Mouse (Mus musculus) neural tube, embryonic 11.5 days (tissue): Measurements from ENCODE around the gene Clta. TPM values are rescaled to one million over a fixed set of nuclear protein-coding genes. Genes with fewer than 3 reads are reported as not detected.

ENCODE experiments used
- ATAC-seq: fragments of 200-750 bp; cut with Nextera tagmentation; 2 replicates; pipeline ENCODE4 v1.8.0; 2017; ENCODE audit warnings: moderate number of reproducible peaks, mild to moderate bottlenecking, moderate TSS enrichment, moderate library complexity; ENCODE audit not compliant: insufficient read depth, low FRiP score, low TSS enrichment
- DNase-seq: peaks from one replicate; pipeline ENCODE4 v3.0.0-alpha.2; 2015; ENCODE audit warnings: low spot score
- H3K27ac ChIP-seq: fragments of 300-500 bp; sonication (generic); 2 replicates; pipeline ENCODE4 v1.5.1; 2014; ENCODE audit warnings: low read depth, mild to moderate bottlenecking, low read length
- H3K27me3 ChIP-seq: fragments of 300-500 bp; sonication (generic); 2 replicates; pipeline ENCODE4 v1.6.1; 2014; ENCODE audit warnings: mild to moderate bottlenecking, low read length, mixed read lengths; ENCODE audit not compliant: control insufficient read depth, insufficient read depth
- H3K36me3 ChIP-seq: fragments of 300-500 bp; sonication (generic); 2 replicates; pipeline ENCODE4 v1.6.1; 2014; ENCODE audit warnings: mild to moderate bottlenecking, low read length, moderate library complexity, mixed read lengths; ENCODE audit not compliant: control insufficient read depth, insufficient read depth
- H3K4me1 ChIP-seq: fragments of 300-500 bp; sonication (generic); 2 replicates; pipeline ENCODE4 v1.6.1; 2014; ENCODE audit warnings: low read length, mixed read lengths; ENCODE audit not compliant: control insufficient read depth, insufficient read depth
- H3K4me2 ChIP-seq: fragments of 300-500 bp; sonication (generic); 2 replicates; pipeline ENCODE4 v1.6.1; 2014; ENCODE audit warnings: low read depth, mild to moderate bottlenecking, moderate library complexity
- H3K4me3 ChIP-seq: fragments of 300-500 bp; sonication (generic); 2 replicates; pipeline ENCODE4 v1.5.1; 2014; ENCODE audit warnings: low read depth, low read length
- H3K9ac ChIP-seq: fragments of 300-500 bp; sonication (generic); 2 replicates; pipeline ENCODE4 v1.6.1; 2014; ENCODE audit warnings: mild to moderate bottlenecking, low read length
- H3K9me3 ChIP-seq: fragments of 300-500 bp; sonication (generic); 2 replicates; pipeline ENCODE4 v1.6.1; 2016; ENCODE audit warnings: low read length; ENCODE audit not compliant: control insufficient read depth
- WGBS: fragments of 180-500 bp; shearing (Covaris S2); extraction: QIAGEN DNeasy Blood & Tissue Kit; methylation state at CpG from one replicate; pipeline ENCODE4 v1.1.7; 2014; 5-methylcytosine and 5-hydroxymethylcytosine counted together
- polyA plus RNA-seq: library from polyadenylated mRNA; unstranded; fragments of >200 nt; fragmentation: Nextera tagmentation; extraction: Ambion mirVana; gene quantifications from 2 replicates; pipeline ENCODE4 v1.2.1, GENCODE M21; 2014

Gene Clta
- polyA plus RNA-seq, 1 experiment from 2014 or later, result 257 TPM

GRCm38 (mm10) chr4:43968650-43969049 lies 35.6 kb upstream of the Clta start:
- no peak for ATAC-seq
- no peak overlapping the region for H3K4me2 ChIP-seq
- H3K9ac ChIP-seq, result no peak overlapping the region
- H3K27me3 ChIP-seq, result no peaks in the 10 kb centered on the region
- H3K9me3 ChIP-seq, result no peaks in the 10 kb centered on the region
- H3K4me1 ChIP-seq, result peaks cover 21% of the 10 kb centered on the region
- no peak overlapping the region for H3K4me3 ChIP-seq
- DNase-seq, result no peak
- no peak overlapping the region for H3K27ac ChIP-seq
- H3K36me3 ChIP-seq, result no peaks in the 10 kb centered on the region
- 52% methylated on average over 13 of the region's 13 CpGs for WGBS

- no peaks in the 10 kb centered on the region for H3K36me3 ChIP-seq
- H3K4me2 ChIP-seq, result no peak overlapping the region
- ATAC-seq (no peak), DNase-seq (peak; percentile 50)
- WGBS, result 9% methylated on average over 4 of the region's 4 CpGs
- H3K4me1 ChIP-seq, result peaks cover 21% of the 10 kb centered on the region
- H3K27me3 ChIP-seq, result no peaks in the 10 kb centered on the region
- H3K9ac ChIP-seq, result no peak overlapping the region
- H3K9me3 ChIP-seq, result no peaks in the 10 kb centered on the region
- no peak overlapping the region for H3K4me3 ChIP-seq
- H3K27ac ChIP-seq, result no peak overlapping the region
These were observed 34.9 kb upstream of the Clta start for GRCm38 (mm10) chr4:43969373-43969772.

- ATAC-seq, result no peak
- Histone ChIP-seq H3K36me3 (no peaks in the 10 kb centered on the region), H3K9ac (no peak overlapping the region), H3K4me1 (peaks cover 21% of the 10 kb centered on the region), H3K9me3 (no peaks in the 10 kb centered on the region), H3K27me3 (no peaks in the 10 kb centered on the region), H3K4me2 (no peak overlapping the region), H3K4me3 (no peak overlapping the region), H3K27ac (no peak overlapping the region)
- no peak for DNase-seq
- WGBS, result 85% methylated on average over 20 of the region's 20 CpGs
These were observed 33.6 kb upstream of the Clta start for GRCm38 (mm10) chr4:43970393-43971330.

- Histone ChIP-seq H3K36me3 (no peaks in the 10 kb centered on the region), H3K27me3 (no peaks in the 10 kb centered on the region), H3K9ac (no peak overlapping the region), H3K4me3 (no peak overlapping the region), H3K27ac (peak overlapping the region; percentile 34; the same call in 1 of the 2 replicates), H3K4me1 (peaks cover 21% of the 10 kb centered on the region), H3K4me2 (peak overlapping the region; percentile 19; the same call in 1 of the 2 replicates), H3K9me3 (no peaks in the 10 kb centered on the region)
- no peak for ATAC-seq
- WGBS, result 70% methylated on average over 9 of the region's 9 CpGs
- no peak for DNase-seq
These were observed 32.6 kb upstream of the Clta start for GRCm38 (mm10) chr4:43971541-43972136.

- Histone ChIP-seq H3K9ac (no peak overlapping the region), H3K4me1 (peaks cover 21% of the 10 kb centered on the region), H3K9me3 (no peaks in the 10 kb centered on the region), H3K36me3 (no peaks in the 10 kb centered on the region), H3K4me2 (peak overlapping the region; percentile 19; the same call in 1 of the 2 replicates), H3K27ac (0 out of 2 replicates have a peak overlapping the region, but pooled peaks have one; percentile 34), H3K4me3 (no peak overlapping the region), H3K27me3 (no peaks in the 10 kb centered on the region)
- WGBS, result 5% methylated on average over 8 of the region's 8 CpGs
- DNase-seq (peak; percentile 57), ATAC-seq (no peak)
These were observed 32.1 kb upstream of the Clta start for GRCm38 (mm10) chr4:43972137-43972591.

- no peak overlapping the region for H3K4me3 ChIP-seq
- H3K4me2 ChIP-seq, result no peak overlapping the region
- no peak for DNase-seq
- no peaks in the 10 kb centered on the region for H3K9me3 ChIP-seq
- no peak overlapping the region for H3K9ac ChIP-seq
- ATAC-seq, result no peak
- no peaks in the 10 kb centered on the region for H3K27me3 ChIP-seq
- WGBS, result 59% methylated on average over 4 of the region's 4 CpGs
- H3K27ac ChIP-seq, result no peak overlapping the region
- H3K36me3 ChIP-seq, result no peaks in the 10 kb centered on the region
- H3K4me1 ChIP-seq, result peaks cover 21% of the 10 kb centered on the region
These were observed 30.7 kb upstream of the Clta start for GRCm38 (mm10) chr4:43973526-43973981.

- Histone ChIP-seq H3K9ac (no peak overlapping the region), H3K27me3 (no peaks in the 10 kb centered on the region), H3K36me3 (no peaks in the 10 kb centered on the region), H3K4me1 (peaks cover 16% of the 10 kb centered on the region), H3K4me2 (no peak overlapping the region), H3K4me3 (no peak overlapping the region), H3K9me3 (no peaks in the 10 kb centered on the region), H3K27ac (no peak overlapping the region)
- DNase-seq (no peak), ATAC-seq (no peak)
- WGBS, result 82% methylated on average over 10 of the region's 10 CpGs
These were observed 29.2 kb upstream of the Clta start for GRCm38 (mm10) chr4:43974914-43975616.

GRCm38 (mm10) chr4:43976223-43976740 lies 28.0 kb upstream of the Clta start:
- Histone ChIP-seq H3K27me3 (no peaks in the 10 kb centered on the region), H3K9ac (no peak overlapping the region)

More at GRCm38 (mm10) chr4:43976223-43976740, 28.0 kb upstream of the Clta start:
- H3K9me3 ChIP-seq, result no peaks in the 10 kb centered on the region
- H3K4me2 ChIP-seq, result no peak overlapping the region
- DNase-seq (no peak), ATAC-seq (no peak)
- no peaks in the 10 kb centered on the region for H3K36me3 ChIP-seq
- no peak overlapping the region for H3K4me3 ChIP-seq
- WGBS, result 89% methylated on average over 6 of the region's 6 CpGs
- no peak overlapping the region for H3K27ac ChIP-seq
- H3K4me1 ChIP-seq, result peaks cover 16% of the 10 kb centered on the region
